Mouse (Mus musculus) adrenal gland, postnatal 25 days (tissue): ENCODE measurements around the gene Itm2b. TPM values are rescaled to one million over a fixed set of nuclear protein-coding genes. Genes with fewer than 3 reads are reported as not detected.

ENCODE experiments used
- DNase-seq: peaks from one replicate; pipeline ENCODE4 v3.0.0; 2021; ENCODE audit warnings: mixed read lengths
- total RNA-seq: library from RNA; stranded (reverse); gene quantifications from 2 replicates; pipeline ENCODE4 v1.2.3, GENCODE M21; 2021

The Itm2b gene
- total RNA-seq, 1 experiment from 2014 or later = 1,010 TPM

DNA sequence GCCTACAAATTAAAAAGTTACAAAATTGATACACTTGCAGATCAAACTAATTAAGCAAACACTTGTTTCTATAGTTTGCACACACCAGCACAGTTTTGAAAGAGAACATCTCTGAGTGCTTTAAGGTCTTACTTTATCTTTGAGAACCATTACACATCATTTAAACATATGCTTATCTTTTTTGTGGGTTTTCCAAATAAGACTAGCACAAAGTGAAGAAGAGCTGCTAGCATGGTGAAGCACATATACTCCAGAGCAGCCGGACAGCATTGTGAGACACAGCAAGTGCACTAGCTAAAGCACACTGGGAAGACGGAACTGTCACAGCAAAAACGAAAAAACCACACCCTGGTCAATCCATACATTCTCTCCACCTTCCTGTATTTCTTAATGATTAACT is 62.9 kb downstream of the Itm2b start:
- DNase-seq = no peak

DNA sequence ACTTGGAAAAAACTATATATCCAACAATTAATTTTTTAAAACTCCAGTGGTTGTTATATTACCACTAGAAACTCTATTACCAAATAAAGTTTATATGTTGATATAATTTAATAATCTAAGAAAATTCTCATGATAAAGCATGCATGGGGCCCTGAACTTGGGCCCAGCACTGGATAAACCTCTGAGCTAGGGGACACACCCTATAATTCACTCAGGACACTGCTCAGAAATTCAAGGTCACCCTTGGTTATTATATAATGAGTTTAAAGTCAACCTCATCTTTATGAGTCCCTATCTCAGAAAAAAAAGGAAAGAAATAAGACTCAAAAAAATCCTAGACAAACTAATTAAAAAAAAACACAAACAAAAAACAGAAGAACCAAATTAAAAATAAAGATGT is 68.2 kb downstream of the Itm2b start:
- no peak for DNase-seq

GRCm38 (mm10) chr14:73313864-73314263 is 71.2 kb downstream of the Itm2b start:
- DNase-seq = no peak

DNA sequence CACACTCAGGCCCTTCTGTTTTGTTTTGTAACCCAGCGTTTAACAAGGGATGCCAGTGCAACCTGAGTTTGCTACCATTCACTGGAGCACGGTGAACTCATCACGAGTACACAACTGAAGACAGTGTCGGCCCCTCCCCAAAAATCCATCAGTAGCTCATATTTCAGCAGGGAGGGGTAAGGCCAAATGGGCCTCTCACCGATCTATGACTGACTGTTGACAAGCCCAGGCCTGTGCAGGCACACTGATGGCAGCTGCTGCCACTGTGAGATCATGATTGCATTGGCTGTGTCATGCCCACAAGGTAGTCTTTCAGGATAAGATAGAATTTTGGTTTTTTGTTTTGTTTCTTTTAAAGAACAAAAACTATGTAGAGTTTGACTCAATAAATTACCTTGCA is 71.7 kb downstream of the Itm2b start:
- DNase-seq = no peak

DNA sequence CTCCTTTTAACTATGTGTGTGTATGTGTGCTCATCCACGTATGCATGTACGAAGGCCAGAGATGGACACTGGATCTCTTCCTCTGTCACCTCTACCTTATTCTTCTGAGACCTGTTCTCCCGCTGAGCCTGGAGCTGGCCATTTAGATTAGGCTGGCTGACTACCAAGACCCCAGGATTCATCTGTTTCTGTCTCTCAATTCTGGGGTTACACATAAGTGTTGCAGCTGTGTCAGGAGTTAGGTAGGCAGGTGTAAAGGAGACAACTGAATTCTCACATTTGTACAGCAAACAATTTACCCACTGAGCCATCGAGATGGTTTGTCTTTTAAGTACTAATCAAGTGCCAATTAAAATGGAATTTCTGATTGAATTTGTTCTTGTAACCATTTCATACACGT is 72.2 kb downstream of the Itm2b start:
- DNase-seq = no peak

Other genes starting within 250 kb of the Itm2b start
- gene Lpar6, start 147.4 kb downstream of the Itm2b start, total RNA-seq = 5.0 and 5.5 TPM in 2 replicates
- 19.8 and 21.3 TPM in 2 replicates for gene Rb1, start 59.5 kb downstream of the Itm2b start, total RNA-seq
- 26.0 and 28.0 TPM in 2 replicates for gene Med4, start 124.7 kb upstream of the Itm2b start, total RNA-seq
- 291 and 342 TPM in 2 replicates for gene Sucla2, start 140.0 kb upstream of the Itm2b start, total RNA-seq
- 6.9 and 8.5 TPM in 2 replicates for gene Nudt15, start 163.0 kb upstream of the Itm2b start, total RNA-seq